Mouse (Mus musculus) spleen, adult 18-20 months (tissue): ENCODE measurements around the gene Zfp526.
A peak's percentile ranks its signal among the peaks of the same experiment; 100 is the strongest.

Experiments
- DNase-seq, 2 experiments: peaks; one replicate each; pipeline ENCODE4 v3.0.0; 2022; ENCODE audit warnings: mixed read lengths in 2 of 2

Zfp526 gene

DNA sequence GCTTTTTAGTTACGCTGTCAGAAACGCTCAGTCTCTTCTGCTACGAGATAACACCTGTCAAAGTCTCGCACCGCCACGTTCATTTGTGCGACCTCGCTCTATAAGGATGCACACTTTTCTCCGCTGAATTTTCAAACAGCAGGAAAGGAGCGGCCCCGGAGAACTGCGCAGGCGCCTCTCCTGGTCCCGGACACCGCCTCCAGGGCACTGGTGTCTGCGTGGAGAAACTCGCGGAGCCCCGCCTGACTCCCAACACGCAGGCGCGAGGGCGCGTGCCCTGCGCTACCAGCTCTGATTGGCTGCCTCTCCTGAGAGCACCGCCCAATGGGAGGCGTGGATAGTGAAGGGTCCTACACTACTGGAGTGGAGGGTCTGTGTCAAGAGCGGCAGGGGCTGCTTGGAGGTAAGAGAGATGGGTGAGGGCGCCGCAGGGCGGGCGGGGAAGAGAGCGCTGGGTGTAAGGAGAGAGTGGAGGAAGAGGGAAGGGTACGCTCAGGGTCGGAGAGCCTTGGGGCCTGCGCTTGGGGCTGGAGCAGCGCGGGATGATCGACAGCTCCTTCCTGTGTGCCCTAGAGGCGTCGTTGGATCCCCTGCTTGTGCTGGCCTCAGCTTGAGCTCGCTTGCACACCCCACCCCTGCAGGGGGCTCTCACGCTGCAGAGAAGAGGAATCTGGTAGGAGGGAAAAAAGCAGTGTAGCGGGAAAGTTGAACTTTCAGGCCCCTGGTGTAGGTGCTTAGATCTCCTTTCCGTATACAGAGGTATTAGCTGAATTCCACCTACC lies at the start of gene Zfp526:
Zfp526 (plus strand) TSS at position 324 of the 782 bp plus-strand sequence.
- DNase-seq, result peak; percentile 94 to 95

DNA sequence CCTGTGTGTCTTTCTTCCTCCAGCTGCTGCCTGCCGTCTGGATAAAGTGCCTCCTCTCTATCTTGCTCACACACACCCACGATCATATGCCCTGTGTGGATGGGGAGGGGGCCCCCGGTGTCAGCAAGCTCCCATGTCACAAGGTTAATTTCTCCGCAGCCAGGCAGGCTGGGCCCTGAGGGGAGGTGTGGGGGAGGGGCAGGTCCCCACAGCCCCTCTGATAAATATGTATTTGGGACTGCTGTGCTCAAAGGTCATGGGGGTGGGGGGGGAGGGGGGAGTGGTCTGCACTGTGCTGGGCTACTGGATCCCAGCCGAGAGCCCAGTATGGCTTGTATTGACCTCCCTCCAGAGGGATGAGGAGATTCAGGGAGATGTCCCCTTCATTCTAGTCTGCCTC lies 48.6 kb upstream of the Zfp526 start:
- no peak for DNase-seq

DNA sequence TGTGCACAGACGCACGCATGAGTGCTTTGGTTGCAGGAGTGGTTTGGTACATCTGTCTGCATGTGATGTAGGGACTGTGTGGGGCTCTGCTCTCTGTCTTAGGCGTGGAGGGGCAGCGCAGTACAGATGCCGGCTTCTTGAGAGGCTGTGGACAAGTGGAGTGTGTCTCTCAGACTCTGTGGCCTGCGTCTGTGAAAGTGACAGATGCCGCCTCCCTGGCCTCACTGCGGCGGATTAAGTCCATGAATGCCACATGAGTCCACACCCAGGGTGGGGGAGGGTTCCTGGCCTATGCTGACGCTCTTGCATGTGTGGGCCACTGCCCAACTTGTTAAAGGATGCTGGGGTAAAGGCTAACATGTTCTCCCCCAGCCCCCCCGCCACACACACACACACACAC lies 46.9 kb upstream of the Zfp526 start:
- DNase-seq, result no peak

DNA sequence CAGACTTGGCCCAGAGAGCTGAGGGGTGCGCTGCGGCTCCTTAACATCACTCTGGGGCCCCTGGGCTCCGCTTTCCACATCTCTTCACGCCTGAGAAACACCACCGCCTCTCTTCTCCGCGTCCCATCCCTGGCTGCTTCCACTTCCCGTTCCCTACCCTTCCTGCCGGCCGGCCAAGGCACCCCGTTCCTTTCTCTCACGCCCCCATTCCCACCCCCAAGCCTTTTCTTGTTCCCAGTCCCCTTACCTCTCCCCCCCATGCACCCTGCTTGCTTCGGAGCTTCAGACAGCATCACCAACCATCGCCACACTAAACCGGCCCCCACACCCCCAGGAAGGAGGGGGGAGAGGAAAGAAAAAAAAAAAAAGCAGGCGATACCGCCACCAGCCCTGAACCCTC lies 42.9 kb upstream of the Zfp526 start:
- no peak for DNase-seq

DNA sequence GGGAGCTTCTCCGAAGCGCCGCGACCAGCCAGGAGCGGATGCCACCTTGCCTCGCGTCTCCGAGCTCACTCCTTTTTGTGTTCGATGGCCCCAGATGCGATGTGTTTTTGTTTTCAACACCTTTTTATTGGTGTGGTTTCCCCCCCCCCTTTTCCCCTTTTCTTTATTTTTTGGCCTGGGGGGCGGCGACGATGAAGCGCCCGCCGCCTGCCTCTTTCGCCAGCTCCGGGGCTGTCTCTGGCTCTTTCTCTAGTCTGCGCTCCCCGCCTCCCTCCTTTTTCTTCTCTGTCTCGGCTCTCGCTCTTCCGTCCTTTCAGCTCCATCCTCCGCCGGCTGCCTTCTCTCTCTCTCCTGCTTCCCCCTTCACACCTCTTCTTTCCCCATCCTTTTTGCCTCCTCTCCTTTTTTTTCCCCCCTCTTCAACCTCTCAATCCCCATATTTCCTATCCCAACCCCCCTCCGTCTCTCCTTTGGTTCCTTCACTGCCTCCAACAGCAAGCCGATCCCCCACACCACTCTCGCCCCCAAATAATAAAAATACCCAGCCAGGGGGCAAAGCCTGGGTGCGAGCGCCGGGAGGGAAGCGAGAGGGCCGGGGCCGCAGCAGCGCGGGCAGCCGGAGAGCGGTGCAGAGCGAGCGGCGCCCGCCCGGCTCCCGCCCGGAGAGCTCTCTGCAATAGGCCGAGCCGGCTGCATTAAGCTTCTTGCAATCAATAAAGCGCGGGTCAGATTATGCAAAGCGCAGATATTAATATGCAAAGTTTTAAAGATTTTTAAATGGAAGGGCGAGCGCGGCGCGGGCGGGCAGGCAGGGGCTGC lies 42.2 kb upstream of the Zfp526 start:
- DNase-seq, result no peak

DNA sequence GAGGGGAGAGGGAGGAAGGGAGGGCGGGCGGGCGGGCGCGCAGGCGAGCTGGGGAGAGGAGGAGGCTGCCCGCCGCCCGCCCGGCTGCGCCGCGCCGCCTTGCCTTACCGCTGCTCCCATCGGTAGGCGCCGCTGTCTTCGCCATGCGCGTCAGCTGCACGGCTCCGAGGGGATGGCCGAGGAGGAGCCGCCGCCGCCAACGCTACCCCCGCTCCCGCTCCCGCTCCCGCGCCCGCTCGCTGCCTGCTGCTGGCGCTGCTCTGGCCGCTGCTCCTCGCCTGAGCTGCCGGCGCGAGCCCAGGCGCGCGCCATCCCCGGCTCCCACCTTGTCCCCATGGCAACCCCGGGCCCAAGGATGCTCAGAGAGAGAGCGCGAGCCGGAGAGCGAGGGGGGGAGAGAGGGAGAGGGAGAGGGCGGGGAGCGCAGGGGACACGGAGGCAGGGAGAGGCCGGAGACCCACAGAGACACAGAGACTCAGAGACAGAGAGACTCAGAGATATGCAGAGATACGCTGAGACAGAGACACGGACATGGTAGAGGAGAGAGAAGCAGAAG lies 41.5 kb upstream of the Zfp526 start, which contains the start of gene Pou2f2:
Pou2f2 (minus strand) TSS at position 121 of the 556 bp plus-strand sequence.
- DNase-seq, result peak; percentile 63 to 70

DNA sequence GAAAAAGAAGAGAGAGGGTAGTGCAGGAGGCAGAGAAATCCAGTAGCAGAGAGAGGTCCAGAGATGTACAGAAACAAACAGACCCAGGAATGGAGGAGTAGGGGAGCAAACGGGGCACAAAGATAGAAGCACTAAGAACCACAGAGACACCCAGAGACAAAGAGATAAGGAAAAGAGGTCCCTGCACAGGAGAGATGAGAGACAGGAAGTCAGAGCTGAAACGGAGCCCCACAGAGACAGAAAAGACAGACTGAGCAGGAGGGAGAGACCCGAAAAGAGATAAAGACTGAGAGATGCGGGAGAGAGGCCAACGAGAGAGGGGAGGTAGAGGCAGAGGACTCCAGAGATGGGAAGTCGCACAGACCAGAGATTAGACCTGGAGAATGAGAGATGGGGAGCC lies 40.7 kb upstream of the Zfp526 start:
- DNase-seq, result no peak

DNA sequence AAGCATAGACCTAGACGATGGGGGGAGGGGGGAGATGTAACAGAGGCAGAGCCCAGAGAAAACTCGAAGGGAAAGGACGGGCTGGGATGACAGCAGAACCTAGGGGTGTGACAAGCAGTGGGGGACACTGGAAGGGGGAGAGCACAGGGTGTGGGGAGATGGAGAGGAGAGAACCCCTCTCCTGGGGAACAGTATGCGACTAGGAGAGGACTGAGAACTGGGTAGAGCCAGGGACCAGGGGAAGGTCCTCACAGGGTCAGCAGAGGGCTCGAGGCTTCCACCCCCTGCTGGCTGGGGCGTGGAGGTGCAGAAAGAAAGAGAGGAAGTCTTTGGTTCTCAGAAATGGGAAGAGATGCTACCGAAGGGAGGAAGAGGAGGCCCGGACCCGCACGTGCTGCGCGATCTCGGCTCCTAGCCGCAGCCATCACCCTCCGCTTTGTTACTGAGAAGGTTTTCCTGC lies 39.9 kb upstream of the Zfp526 start:
- peak; percentile 56 to 66 for DNase-seq

DNA sequence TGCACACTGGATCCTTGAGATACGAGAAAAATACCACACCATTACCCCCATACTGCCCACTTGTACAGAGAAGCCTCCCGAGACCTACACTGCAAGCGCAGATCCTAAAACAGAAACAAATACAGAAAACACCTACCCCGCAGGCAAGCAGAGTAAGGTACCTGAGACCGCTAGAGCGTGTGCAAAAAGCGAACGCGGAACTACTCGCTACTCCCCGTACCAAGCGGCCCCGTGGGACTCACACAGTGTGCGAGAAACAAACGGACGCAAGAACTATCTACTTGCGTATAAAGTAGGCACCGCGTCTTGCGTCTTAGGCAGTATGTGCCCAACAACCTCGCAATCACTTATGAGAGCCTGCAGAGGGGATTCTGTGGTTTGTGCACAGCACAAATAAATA lies 39.4 kb upstream of the Zfp526 start:
- peak; percentile 32 to 47 for DNase-seq

DNA sequence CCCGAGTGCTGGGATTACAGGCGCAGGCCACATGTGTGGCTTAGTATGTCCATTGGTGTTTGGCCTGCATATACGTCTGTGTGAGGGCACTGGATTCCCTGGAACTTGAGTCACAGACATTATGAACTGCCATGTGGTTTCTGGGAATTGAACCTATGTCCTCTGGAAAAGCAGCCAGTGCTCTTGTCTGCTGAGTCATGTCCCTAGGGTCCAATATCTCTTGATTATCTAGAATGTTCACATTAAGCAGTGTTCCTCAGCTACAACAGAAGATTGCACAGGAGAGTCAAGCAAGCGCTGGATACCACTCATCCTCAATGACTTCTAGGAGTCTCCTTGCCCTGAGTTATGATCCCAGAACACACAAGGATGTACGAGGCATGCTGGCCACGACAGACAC lies 37.1 kb upstream of the Zfp526 start:
- DNase-seq, result no peak

DNA sequence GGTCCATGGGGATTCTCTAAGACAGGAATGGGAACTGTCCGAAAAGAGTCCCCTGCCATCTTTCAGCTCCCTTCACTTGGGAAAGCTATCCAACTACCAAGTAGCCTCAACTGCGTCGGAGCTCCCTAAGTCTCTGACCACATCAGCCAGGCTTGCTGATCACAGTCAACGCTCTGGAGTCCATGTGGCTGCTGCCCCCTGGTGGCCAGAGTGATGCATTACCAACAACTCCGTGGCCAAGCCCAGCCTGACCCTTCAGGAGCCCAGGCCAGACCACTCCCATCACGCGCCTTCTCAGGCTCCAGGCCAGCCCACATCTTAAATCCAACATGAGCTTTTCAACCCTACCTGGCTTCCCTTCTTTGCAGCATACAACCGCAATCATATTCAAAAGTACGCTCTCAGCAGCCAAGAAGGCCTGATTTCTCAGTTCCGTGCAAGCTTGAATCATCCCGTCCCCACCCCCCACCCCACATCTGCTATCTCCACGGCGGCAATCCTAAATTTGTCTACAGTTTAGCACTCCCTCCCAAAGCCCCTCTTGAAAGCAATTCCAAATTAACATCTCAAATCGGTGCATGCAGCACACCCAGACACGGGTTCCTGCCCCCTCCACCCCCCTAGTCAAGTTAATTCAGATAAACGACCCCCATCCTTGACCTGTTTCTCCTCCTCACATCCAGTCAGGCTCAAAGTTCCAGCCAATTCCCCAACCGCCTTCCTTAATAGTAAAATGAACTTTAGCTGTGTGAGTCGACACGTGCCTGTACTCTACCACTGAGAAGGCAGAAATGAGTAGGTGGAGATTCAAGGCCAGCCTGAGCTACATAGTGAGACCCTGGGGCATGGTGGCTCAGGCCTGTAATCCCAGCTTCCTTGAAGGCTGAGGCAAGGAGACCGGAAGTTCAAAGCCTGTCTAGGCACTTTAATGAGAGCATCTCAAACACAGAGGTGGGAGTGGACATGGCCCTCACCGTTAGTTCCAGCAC lies 33.3 kb upstream of the Zfp526 start:
- DNase-seq, result peak; percentile 73 to 89

DNA sequence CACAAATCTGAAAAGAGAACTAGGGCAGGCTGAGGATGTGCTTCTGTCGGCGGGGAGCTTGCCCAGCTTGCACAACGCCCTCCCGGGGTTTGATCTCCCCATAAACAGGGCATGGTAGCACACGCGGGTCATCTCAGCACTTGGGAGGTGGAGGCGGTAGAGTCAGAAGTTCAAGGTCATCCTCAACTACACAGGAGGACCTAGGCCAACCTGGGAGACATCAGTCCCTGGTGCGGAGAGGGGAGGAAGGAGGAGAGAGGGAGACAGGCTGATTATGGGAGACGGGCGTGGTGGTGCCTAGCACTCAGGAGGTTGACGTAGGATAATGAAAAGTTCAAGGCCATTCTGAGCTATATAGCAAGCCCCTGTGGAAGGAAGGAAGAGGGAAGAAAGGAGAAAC lies 30.4 kb upstream of the Zfp526 start:
- no peak for DNase-seq

DNA sequence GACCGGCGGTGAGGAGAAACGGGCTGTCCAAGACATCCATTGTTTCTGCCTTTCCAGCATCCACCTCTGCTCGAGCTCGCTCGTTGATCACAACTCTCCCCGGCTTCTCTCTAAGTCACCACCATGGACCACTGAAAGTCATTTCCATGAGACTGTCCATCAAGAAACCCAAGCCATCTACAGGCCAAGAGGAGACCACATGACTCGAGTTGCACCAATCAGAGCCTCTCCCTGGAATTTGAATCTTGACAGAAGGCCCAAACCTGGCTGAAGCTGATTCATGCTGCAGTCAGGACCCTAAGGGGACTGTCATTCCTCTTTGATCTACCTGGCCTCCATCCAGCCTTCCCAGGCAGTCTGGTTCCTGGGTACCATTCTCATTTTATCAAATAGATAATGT lies 29.1 kb upstream of the Zfp526 start:
- DNase-seq, result no peak

DNA sequence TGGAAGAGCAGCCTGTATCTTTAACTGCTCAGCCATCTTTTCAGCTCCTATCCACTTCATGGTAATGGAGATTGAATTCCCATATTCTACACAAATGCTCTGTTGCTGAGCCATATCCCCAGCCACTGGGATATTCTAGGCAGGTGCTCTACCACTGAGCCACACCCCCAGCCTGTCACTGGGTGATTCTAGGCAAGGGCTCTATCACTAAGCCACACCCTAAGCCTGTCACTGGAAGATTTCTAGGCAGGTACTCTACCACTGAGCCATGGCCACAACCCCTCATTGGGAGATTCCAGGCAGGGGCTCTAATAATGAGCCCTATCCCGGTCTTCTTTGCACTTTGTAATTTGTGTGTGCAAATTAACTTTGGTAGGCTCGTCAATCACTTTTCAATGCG lies 26.1 kb upstream of the Zfp526 start:
- no peak for DNase-seq

DNA sequence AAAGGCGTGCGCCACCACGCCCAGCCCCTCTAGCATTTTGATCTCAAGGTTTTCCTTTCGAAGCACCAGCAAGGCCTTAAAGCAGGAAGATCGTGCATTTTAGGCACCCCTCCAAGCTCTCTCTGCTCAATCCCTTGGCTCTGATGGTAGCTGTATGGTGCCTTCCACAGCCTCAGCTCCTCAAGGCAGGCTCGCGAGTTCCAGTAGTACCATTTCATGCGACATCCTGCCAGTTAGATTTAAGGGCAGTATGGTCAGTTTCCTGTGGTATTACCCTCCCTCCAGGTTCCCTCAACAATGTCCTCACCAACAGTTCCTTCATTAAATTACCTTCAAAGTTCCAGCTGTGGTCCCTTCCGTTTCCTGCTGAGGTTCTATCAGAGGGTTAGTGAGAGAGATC lies 25.1 kb upstream of the Zfp526 start:
- DNase-seq, result no peak

DNA sequence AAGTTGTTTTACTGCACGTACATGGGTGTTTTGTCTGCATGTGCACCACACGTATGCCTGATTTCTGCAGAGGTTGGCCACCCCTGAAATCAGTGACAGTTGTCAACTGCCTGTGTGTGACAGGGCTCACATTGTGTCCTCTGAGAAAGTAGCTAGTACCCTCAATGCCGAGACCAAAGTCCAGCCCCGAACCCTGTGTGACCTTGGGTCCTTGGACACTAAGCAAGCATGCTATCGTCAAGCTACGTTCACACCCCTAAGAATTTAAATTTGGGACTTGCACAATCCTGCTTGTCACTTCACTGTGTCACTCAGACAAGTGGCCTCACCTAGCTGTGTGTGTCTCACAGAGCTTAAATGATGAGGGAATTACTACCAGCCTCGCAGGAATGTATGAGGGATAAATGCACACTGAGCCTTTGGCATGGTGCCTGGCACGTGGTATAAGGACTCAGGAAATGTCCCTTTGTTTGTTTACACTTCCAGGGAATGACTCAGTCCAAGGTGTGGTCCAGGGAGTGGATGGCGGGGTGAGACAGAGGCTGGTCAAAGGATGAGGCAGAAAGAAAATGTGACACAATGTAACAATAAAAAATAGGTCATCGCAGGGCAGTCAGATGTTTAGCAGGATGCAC lies 23.7 kb upstream of the Zfp526 start:
- DNase-seq, result no peak

DNA sequence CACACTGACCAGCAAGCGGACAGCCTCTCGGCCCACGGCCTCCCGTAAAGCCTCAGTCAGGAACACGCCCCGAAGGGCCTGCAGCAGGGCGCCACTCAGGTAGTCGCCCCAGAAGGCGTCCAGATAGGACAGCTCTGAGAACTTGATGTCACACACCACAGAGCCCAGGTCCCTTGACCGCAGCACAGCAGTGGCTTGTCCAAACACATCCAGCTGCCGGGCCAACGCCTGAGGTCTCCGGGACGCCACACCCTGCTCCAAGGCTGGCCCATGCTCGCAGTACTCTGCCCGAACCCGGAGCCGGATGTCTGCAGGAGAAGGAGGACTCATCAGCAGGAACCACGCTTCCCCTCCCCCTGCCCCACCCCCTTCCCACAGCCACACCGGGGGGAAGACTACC lies 17.6 kb upstream of the Zfp526 start:
- no peak for DNase-seq

DNA sequence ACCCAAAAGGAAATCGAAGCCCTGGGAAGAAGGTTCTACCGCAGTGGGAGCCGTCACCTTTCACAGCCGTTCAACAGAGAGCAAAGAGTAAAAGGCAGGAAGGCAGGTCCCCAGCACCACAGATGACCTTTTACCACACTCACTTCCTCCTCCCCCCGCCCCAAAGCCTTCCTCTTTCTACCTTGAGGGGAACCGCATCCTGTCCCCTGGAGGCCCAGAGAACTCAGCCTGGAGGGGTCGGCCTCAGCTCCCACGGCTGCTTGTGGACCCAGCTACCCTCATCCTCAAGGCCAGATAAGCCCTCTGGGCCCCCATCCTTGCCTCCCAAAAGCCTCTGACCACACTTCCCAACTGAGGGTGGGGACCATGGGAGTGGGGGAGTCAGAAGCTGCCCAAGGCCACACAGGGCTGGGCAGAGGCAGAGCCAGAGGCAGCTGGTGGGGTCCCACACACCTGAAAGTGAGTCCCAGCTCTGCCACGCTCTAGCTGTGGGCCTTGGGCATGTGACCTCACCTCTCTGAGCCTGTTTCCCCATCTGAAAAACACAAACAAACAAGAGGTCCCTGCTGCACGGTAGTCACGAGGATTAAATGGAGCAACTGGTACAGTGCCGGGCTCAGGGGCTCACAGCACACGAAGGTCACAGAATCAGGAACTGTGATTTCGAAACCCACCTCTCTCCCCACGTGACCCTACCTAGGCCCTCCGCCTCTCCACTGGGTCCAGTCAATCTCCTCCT lies 15.7 kb upstream of the Zfp526 start:
- DNase-seq, result peak; percentile 70

DNA sequence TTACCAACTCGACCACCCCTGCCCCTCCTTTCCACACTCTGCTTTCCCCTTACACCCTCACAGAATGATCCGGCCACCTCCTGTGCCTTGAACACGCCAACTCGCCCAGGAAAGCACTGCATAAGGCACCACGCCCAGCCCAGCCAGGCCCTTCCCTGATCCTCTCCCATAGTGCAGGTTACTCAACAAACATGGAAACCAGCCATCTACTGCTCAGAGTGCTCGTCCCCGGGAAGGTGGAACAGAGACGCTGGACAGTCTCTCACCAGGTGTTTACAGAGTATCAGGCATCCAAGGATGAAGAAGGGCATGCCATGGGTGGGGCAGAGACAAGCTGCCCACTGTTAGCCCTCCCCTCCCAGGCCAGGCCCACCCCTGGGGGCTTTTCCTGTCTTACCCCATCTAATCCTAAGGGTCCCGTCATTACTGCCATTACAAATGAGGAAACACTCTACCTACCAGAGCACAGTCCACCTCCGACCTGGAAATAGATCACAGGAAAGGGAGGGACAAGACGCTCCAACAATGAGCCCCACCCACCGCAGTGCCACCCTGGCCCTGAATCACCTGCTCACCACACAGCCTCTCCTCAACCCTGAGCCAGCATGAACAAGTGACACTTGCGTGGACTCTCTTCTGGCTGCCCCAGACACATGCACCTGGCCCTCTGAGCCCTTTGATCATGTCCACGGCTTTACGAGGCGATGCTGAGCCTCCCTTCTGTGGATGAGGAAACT lies 15.0 kb upstream of the Zfp526 start:
- no peak for DNase-seq

DNA sequence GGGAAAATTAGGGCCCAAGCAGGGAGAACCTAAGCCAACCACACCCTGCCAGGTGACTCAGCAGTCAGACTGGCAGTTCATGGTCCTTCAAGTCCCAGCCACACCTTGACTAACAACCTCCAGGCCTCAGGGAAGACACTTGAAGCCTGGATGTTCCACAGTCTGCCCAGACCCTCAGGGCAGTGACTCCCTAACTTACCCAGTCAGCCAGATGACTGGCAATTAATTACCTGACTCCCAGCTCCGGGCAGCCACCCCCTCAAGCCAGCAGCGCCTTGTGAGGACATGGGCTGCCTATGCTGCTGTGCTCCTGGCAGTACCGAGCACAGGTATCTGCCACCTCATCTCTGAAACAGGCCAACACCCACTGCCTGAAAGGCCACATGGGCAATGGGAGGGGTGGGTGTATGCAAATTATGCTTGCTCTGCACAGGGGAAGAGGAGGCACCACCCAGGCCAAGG lies 12.0 kb upstream of the Zfp526 start:
- DNase-seq, result peak; percentile 36 to 41
